Mouse (Mus musculus): Measurements from ENCODE around the gene Mrpl53. TPM values are rescaled to one million over a fixed set of nuclear protein-coding genes. Genes with fewer than 3 reads are reported as not detected.

Mrpl53 gene
- polyA plus RNA-seq, 1 experiment from 2014 or later: 113 TPM

- peak; percentile 30; the same call in 1 of the 2 replicates for ATAC-seq
- H3K4me2 ChIP-seq (ENCODE audit: low read length): peak overlapping the region; percentile 54
- 2% methylated on average over 12 of the region's 12 CpGs for WGBS
Observed at GRCm38 (mm10) chr6:83137576-83137950, 28.7 kb downstream of the Mrpl53 start.

DNA sequence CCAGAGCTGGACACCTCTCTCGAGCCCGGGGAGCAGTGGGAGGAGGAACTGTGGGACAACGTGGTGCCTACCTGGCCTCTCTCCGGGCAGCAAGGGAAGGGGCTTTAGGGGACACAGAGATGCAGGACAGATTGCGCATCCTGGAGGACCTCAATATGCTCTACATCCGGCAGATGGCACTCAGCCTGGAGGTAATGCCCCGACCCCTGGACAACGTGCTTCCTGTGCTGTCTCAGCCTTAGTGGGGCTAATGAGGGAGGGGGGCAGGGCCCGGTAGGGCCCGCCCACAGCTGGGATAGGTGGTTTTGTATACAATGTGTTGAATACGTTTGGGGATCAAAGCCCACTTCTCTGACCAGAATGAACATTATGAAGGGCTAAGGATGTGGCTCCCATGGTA lies 29.2 kb downstream of the Mrpl53 start:
- Histone ChIP-seq H3K4me1 (ENCODE audit: control insufficient read depth, insufficient read depth, low read length) (peaks cover 27% of the 10 kb centered on the region), H3K4me2 (ENCODE audit: low read length) (peak overlapping the region; percentile 54), H3K9ac (ENCODE audit: low read depth, low read length) (0 out of 2 replicates have a peak overlapping the region, but pooled peaks have one; percentile 44), H3K4me3 (ENCODE audit: low read depth, low read length) (peak overlapping the region; percentile 37), H3K36me3 (ENCODE audit: control insufficient read depth, insufficient read depth, low read length) (no peaks in the 10 kb centered on the region), H3K27me3 (ENCODE audit: control insufficient read depth, insufficient read depth, low read depth, low read length) (peaks cover 13% of the 10 kb centered on the region), H3K9me3 (replicated peaks; ENCODE audit: control insufficient read depth, low read length, poor library complexity, severe bottlenecking) (no peaks in the 10 kb centered on the region), H3K27ac (ENCODE audit: low read length) (peak overlapping the region; percentile 81)
- 3% methylated on average over 11 of the region's 11 CpGs for WGBS
- ATAC-seq: peak; percentile 16

More at GRCm38 (mm10) chr6:83137576-83137950, 28.7 kb downstream of the Mrpl53 start:
- Histone ChIP-seq H3K9me3 (replicated peaks; ENCODE audit: control insufficient read depth, low read length, poor library complexity, severe bottlenecking) (no peaks in the 10 kb centered on the region), H3K27me3 (ENCODE audit: control insufficient read depth, insufficient read depth, low read depth, low read length) (peaks cover 13% of the 10 kb centered on the region), H3K4me3 (ENCODE audit: low read depth, low read length) (peak overlapping the region; percentile 37), H3K9ac (ENCODE audit: low read depth, low read length) (peak overlapping the region; percentile 66), H3K4me1 (ENCODE audit: control insufficient read depth, insufficient read depth, low read length) (peaks cover 27% of the 10 kb centered on the region), H3K27ac (ENCODE audit: low read length) (peak overlapping the region; percentile 81), H3K36me3 (ENCODE audit: control insufficient read depth, insufficient read depth, low read length) (no peaks in the 10 kb centered on the region)

- peaks cover 27% of the 10 kb centered on the region for H3K4me1 ChIP-seq (ENCODE audit: control insufficient read depth, insufficient read depth, low read length)
- H3K27ac ChIP-seq (ENCODE audit: low read length): no peak overlapping the region
- ATAC-seq: no peak
- H3K9me3 ChIP-seq (replicated peaks; ENCODE audit: control insufficient read depth, low read length, poor library complexity, severe bottlenecking): no peaks in the 10 kb centered on the region
- no peaks in the 10 kb centered on the region for H3K36me3 ChIP-seq (ENCODE audit: control insufficient read depth, insufficient read depth, low read length)
- H3K9ac ChIP-seq (ENCODE audit: low read depth, low read length): no peak overlapping the region
- H3K4me3 ChIP-seq (ENCODE audit: low read depth, low read length): no peak overlapping the region
- H3K27me3 ChIP-seq (ENCODE audit: control insufficient read depth, insufficient read depth, low read depth, low read length): peaks cover 10% of the 10 kb centered on the region
- 92% methylated on average over 8 of the region's 8 CpGs for WGBS
- H3K4me2 ChIP-seq (ENCODE audit: low read length): no peak overlapping the region
Observed at GRCm38 (mm10) chr6:83140044-83140443, 31.2 kb downstream of the Mrpl53 start.

DNA sequence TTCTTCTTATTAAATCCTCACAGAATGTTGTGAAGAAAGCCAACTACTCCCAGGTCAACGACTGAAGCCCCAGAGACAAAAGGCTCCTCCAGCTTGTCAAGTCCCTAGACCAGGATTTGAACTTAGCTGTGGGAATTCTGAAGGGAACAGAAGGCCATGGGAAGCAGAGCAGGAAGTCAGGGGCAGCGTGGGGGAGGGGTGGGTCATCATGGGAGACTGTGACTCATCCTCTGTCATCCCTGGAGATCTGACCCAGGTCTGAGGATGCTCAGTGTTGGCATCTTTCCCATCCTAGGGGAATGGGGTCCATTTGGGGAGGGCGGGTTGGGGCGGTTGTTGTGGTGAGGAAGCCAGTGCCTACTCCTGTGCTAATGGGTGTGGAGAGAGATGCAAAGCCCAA lies 32.8 kb downstream of the Mrpl53 start:
- ATAC-seq: no peak
- H3K27ac ChIP-seq (ENCODE audit: low read length): no peak overlapping the region
- H3K27me3 ChIP-seq (ENCODE audit: control insufficient read depth, insufficient read depth, low read depth, low read length): peaks cover 4% of the 10 kb centered on the region
- H3K4me3 ChIP-seq (ENCODE audit: low read depth, low read length): peak overlapping the region; percentile 33; the same call in 1 of the 2 replicates
- H3K36me3 ChIP-seq (ENCODE audit: control insufficient read depth, insufficient read depth, low read length): no peaks in the 10 kb centered on the region
- H3K9ac ChIP-seq (ENCODE audit: low read depth, low read length): peak overlapping the region; percentile 64
- no peaks in the 10 kb centered on the region for H3K9me3 ChIP-seq (replicated peaks; ENCODE audit: control insufficient read depth, low read length, poor library complexity, severe bottlenecking)
- WGBS: 29% methylated on average over 4 of the region's 4 CpGs
- peak overlapping the region; percentile 63 for H3K4me2 ChIP-seq (ENCODE audit: low read length)
- peaks cover 25% of the 10 kb centered on the region for H3K4me1 ChIP-seq (ENCODE audit: control insufficient read depth, insufficient read depth, low read length)

DNA sequence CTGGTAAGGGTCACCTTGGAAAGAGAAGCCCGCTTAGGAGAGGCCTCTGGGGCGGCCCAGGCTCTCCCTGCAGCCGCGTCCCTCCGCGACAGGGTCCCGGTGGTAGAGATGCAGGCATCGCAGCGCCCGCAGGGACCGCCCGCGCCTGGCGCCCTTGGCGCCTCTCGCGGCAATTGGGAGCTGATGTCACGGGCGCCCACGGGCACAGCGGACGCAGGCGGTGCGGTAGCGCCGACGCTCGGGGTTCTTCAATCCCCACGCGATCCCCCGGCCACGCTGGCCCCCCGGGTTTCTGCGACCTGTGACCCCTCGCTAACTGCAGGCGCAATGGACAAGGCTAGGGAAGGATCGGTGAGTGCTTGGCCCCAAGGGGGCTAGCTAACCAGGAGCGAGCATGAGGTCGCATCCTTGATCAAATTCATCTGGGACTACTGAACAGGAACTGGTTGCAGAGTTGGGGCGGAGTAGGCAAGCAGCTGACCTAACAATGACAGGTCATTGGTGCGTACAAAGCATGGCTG lies 33.4 kb downstream of the Mrpl53 start:
- Histone ChIP-seq H3K9me3 (replicated peaks; ENCODE audit: control insufficient read depth, low read length, poor library complexity, severe bottlenecking) (no peaks in the 10 kb centered on the region), H3K36me3 (ENCODE audit: control insufficient read depth, insufficient read depth, low read length) (no peaks in the 10 kb centered on the region), H3K4me1 (ENCODE audit: control insufficient read depth, insufficient read depth, low read length) (peaks cover 20% of the 10 kb centered on the region), H3K9ac (ENCODE audit: low read depth, low read length) (peak overlapping the region; percentile 64), H3K4me3 (ENCODE audit: low read depth, low read length) (peak overlapping the region; percentile 33), H3K27ac (ENCODE audit: low read length) (no peak overlapping the region), H3K27me3 (ENCODE audit: control insufficient read depth, insufficient read depth, low read depth, low read length) (no peaks in the 10 kb centered on the region; the same call in 1 of the 2 replicates), H3K4me2 (ENCODE audit: low read length) (peak overlapping the region; percentile 63)
- WGBS: 4% methylated on average over 33 of the region's 41 CpGs
- ATAC-seq: peak; percentile 19; the same call in 1 of the 2 replicates

DNA sequence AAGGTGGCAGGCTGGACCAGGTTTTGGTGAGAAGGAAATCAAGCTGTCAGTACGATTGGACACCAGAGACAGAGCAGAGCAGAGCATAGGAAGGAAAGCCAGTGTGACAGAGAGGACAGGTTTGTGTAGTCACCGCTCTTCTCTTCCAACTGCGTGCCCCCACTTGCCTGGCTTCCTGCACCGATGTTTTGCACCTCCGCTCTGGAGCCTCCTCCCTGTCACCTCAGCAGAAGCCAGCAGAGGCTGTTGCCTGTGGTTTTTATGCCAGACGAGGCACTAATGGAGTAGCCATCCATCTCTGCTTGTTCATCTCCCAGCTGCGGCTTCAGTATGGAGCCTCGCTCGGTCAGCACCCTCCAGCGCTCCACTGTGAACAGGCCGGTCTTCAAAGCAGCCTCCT lies 34.0 kb downstream of the Mrpl53 start:
- H3K27me3 ChIP-seq (ENCODE audit: control insufficient read depth, insufficient read depth, low read depth, low read length): no peaks in the 10 kb centered on the region; the same call in 1 of the 2 replicates
- H3K27ac ChIP-seq (ENCODE audit: low read length): no peak overlapping the region
- no peaks in the 10 kb centered on the region for H3K36me3 ChIP-seq (ENCODE audit: control insufficient read depth, insufficient read depth, low read length)
- no peak overlapping the region for H3K9ac ChIP-seq (ENCODE audit: low read depth, low read length)
- ATAC-seq: peak; percentile 8; the same call in 1 of the 2 replicates
- peak overlapping the region; percentile 63 for H3K4me2 ChIP-seq (ENCODE audit: low read length)
- H3K4me3 ChIP-seq (ENCODE audit: low read depth, low read length): no peak overlapping the region
- no peaks in the 10 kb centered on the region for H3K9me3 ChIP-seq (replicated peaks; ENCODE audit: control insufficient read depth, low read length, poor library complexity, severe bottlenecking)
- peaks cover 16% of the 10 kb centered on the region for H3K4me1 ChIP-seq (ENCODE audit: control insufficient read depth, insufficient read depth, low read length)
- 56% methylated on average over 11 of the region's 11 CpGs for WGBS

GRCm38 (mm10) chr6:83145209-83145608 lies 36.4 kb downstream of the Mrpl53 start:
- Histone ChIP-seq H3K4me2 (ENCODE audit: low read length) (no peak overlapping the region), H3K9ac (ENCODE audit: low read depth, low read length) (no peak overlapping the region), H3K27me3 (ENCODE audit: control insufficient read depth, insufficient read depth, low read depth, low read length) (no peaks in the 10 kb centered on the region; the same call in 1 of the 2 replicates), H3K9me3 (replicated peaks; ENCODE audit: control insufficient read depth, low read length, poor library complexity, severe bottlenecking) (no peaks in the 10 kb centered on the region), H3K36me3 (ENCODE audit: control insufficient read depth, insufficient read depth, low read length) (no peaks in the 10 kb centered on the region), H3K4me3 (ENCODE audit: low read depth, low read length) (no peak overlapping the region), H3K27ac (ENCODE audit: low read length) (no peak overlapping the region), H3K4me1 (ENCODE audit: control insufficient read depth, insufficient read depth, low read length) (peaks cover 8% of the 10 kb centered on the region; the same call in 1 of the 2 replicates)
- ATAC-seq: no peak
- WGBS: 85% methylated on average over 2 of the region's 2 CpGs

GRCm38 (mm10) chr6:83145805-83146204 lies 37.0 kb downstream of the Mrpl53 start:
- no peak overlapping the region for H3K4me3 ChIP-seq (ENCODE audit: low read depth, low read length)
- no peaks in the 10 kb centered on the region; the same call in 1 of the 2 replicates for H3K27me3 ChIP-seq (ENCODE audit: control insufficient read depth, insufficient read depth, low read depth, low read length)
- no peak overlapping the region for H3K9ac ChIP-seq (ENCODE audit: low read depth, low read length)
- WGBS: 80% methylated on average over 9 of the region's 9 CpGs
- H3K36me3 ChIP-seq (ENCODE audit: control insufficient read depth, insufficient read depth, low read length): no peaks in the 10 kb centered on the region
- H3K4me1 ChIP-seq (ENCODE audit: control insufficient read depth, insufficient read depth, low read length): peaks cover 8% of the 10 kb centered on the region; the same call in 1 of the 2 replicates
- no peak overlapping the region for H3K4me2 ChIP-seq (ENCODE audit: low read length)
- no peak overlapping the region for H3K27ac ChIP-seq (ENCODE audit: low read length)
- ATAC-seq: no peak
- no peaks in the 10 kb centered on the region for H3K9me3 ChIP-seq (replicated peaks; ENCODE audit: control insufficient read depth, low read length, poor library complexity, severe bottlenecking)

DNA sequence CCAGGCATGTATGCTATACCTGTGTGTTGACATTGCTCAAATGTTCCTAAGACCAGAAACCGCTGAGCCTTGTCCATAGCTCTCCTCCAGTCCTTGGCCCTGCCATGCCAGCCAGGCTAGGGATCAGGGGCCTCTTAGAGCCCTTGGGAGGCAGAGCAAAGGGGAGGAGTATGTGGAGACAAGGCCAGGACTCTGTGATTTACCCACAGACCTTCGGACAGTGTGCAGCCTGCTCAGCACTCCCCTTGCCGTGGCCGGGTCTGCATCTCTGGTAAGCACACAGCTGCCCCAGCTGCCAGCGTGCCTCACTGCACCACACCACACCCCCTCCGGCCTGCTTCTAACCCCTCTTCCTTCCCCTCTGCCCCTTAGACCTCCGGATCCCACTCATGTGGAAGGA lies 38.4 kb downstream of the Mrpl53 start:
- 52% methylated on average over 7 of the region's 7 CpGs for WGBS
- no peak for ATAC-seq

More for the DNA sequence above, 38.4 kb downstream of the Mrpl53 start:
- H3K27me3 ChIP-seq (ENCODE audit: control insufficient read depth, insufficient read depth, low read depth, low read length): no peaks in the 10 kb centered on the region
- H3K9ac ChIP-seq (ENCODE audit: low read depth, low read length): no peak overlapping the region
- peaks cover 3% of the 10 kb centered on the region; the same call in 1 of the 2 replicates for H3K4me1 ChIP-seq (ENCODE audit: control insufficient read depth, insufficient read depth, low read length)
- H3K4me3 ChIP-seq (ENCODE audit: low read depth, low read length): no peak overlapping the region
- H3K9me3 ChIP-seq (replicated peaks; ENCODE audit: control insufficient read depth, low read length, poor library complexity, severe bottlenecking): no peaks in the 10 kb centered on the region
- no peak overlapping the region for H3K4me2 ChIP-seq (ENCODE audit: low read length)
- no peak overlapping the region for H3K27ac ChIP-seq (ENCODE audit: low read length)
- H3K36me3 ChIP-seq (ENCODE audit: control insufficient read depth, insufficient read depth, low read length): no peaks in the 10 kb centered on the region

Data from midbrain, embryonic 16.5 days (tissue).